Mouse (Mus musculus) olfactory bulb, adult 2 months (tissue): Measurements from ENCODE around the gene Il10rb. TPM values are rescaled to one million over a fixed set of nuclear protein-coding genes. Genes with fewer than 3 reads are reported as not detected.

Source experiments
- H3K27ac ChIP-seq: fragments of 200-500 bp; 2 replicates; pipeline ENCODE4 v1.5.1; 2012; ENCODE audit warnings: low read depth, low read length; ENCODE audit not compliant: insufficient read depth
- H3K4me1 ChIP-seq: fragments of 200-500 bp; 2 replicates; pipeline ENCODE4 v1.6.1; 2012; ENCODE audit warnings: low read length; ENCODE audit not compliant: control insufficient read depth, insufficient read depth
- H3K4me3 ChIP-seq: fragments of 200-500 bp; 2 replicates; pipeline ENCODE4 v1.5.1; 2012; ENCODE audit warnings: mild to moderate bottlenecking, low read depth, low read length, moderate library complexity; ENCODE audit not compliant: insufficient read depth
- CTCF ChIP-seq: fragments of 200-500 bp; IDR thresholded peaks from 2 replicates; pipeline ENCODE4 v1.5.1; 2012; ENCODE audit warnings: low read depth, mild to moderate bottlenecking, low read length, moderate library complexity; ENCODE audit not compliant: insufficient read depth
- POLR2A ChIP-seq: fragments of 200-500 bp; IDR thresholded peaks from 2 replicates; pipeline ENCODE4 v1.6.1; 2012; ENCODE audit warnings: mild to moderate bottlenecking, low read depth, low read length, moderate library complexity; ENCODE audit not compliant: insufficient read depth
- WGBS: fragments of 180-500 bp; shearing (Covaris S2); methylation state at CpG from one replicate; pipeline ENCODE4 v1.1.7; 2018; 5-methylcytosine and 5-hydroxymethylcytosine counted together
- polyA plus RNA-seq: library from polyadenylated mRNA; stranded (reverse); fragments of >200 nt; gene quantifications from 2 replicates; pipeline ENCODE4 v1.2.4, GENCODE M21; 2012; ENCODE audit warnings: low replicate concordance; ENCODE audit not compliant: missing spikeins, insufficient read depth, insufficient read length

Il10rb gene
- polyA plus RNA-seq, 1 experiment, result not detected

DNA sequence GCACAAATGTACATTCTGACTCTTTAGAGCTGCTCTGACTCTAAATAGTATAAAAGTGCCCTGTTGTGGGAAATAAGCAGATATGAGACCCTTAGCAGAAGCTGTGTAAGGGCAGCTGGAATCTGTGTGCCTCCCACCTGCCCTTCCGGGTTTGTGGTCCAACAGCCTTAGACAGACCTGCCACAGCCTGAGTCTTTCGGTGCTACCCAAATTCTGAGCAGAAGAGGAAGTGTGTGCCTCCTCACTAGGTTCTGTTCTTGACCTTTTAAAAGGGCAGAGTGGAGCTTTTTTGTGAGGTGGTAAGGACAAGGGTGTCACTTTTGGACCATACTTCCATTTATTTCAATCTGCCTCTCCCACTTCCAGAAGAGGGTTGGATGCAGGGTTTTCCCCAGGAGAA, 46.0 kb downstream of the Il10rb start:
- TF ChIP-seq POLR2A (no peak), CTCF (no peak)
- WGBS, result 80% methylated on average over 2 of the region's 2 CpGs
- Histone ChIP-seq H3K27ac (no peak overlapping the region), H3K4me3 (no peak overlapping the region), H3K4me1 (no peaks in the 10 kb centered on the region)

DNA sequence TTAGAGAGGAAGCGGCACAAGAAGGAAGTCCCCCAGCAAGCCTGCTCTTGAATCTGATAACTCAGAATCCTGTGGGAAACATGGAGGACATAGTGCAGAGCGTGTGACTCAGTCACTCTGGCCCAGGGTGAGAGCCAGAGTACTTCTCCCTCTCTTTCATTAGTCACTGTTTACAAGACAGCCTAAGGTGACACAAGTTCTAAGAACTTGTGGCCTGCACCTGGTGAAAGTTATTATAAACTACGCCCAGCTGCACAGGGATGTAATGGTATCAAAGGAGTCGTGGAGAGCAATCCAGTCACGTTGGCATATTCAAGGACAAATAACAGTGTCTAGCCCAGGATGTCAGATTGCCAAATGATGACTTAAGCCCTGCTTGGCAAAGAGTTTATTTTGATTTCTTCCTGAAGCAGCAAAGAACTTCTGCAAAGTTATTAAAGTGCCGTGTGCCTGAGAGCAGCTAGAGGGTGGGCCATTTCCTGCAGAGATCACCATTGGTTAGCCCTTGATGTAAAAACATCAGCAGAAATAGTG, 46.5 kb downstream of the Il10rb start:
- Histone ChIP-seq H3K4me3 (no peak overlapping the region), H3K27ac (no peak overlapping the region), H3K4me1 (no peaks in the 10 kb centered on the region)
- WGBS, result 59% methylated on average over 6 of the region's 6 CpGs
- TF ChIP-seq POLR2A (no peak), CTCF (no peak)

DNA sequence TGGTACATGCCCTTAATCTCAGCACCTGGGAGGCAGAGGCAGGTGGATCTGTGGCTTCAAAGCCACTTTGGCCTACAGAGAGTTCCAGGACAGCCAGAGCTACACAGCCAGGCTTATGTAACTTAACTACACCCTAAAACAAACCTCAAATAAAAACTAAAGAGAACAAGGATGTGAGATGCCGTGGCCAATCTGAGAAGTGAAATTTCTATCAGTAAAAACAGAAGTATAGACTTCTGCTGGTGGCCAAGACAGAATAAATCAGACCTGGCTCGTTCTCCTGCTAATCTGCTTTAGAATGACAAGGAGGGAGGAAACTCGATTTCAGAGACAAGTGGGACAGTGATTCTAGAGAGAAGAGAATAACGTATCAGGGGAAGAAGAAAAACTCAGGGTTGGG, 49.9 kb downstream of the Il10rb start:
- 77% methylated on average over 4 of the region's 4 CpGs for whole genome bisulfite sequencing
- TF ChIP-seq POLR2A, result no peak
- no peak for TF ChIP-seq CTCF
- Histone ChIP-seq H3K27ac (no peak overlapping the region), H3K4me1 (no peaks in the 10 kb centered on the region), H3K4me3 (no peak overlapping the region)

DNA sequence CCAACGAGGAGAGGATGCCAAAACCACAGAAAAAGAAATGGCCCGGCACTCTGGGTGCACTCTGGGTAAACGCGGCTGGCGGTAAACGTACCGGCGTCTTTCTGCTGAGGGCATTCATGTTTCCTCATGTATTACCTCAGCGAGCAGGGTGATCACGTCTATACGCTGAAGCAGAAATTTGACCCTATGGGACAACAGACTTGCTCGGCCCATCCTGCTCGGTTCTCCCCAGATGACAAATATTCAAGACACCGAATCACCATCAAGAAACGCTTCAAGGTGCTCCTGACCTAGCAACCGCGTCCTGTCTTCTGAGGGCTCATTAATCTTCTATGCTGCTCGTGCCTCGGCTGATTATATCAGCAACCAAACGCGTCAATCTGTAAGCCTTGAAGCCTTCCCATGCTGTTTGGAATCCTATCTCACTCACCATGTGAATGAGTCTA, 52.4 kb downstream of the Il10rb start:
- TF ChIP-seq POLR2A, result no peak
- no peak for TF ChIP-seq CTCF
- WGBS, result 78% methylated on average over 21 of the region's 21 CpGs

DNA sequence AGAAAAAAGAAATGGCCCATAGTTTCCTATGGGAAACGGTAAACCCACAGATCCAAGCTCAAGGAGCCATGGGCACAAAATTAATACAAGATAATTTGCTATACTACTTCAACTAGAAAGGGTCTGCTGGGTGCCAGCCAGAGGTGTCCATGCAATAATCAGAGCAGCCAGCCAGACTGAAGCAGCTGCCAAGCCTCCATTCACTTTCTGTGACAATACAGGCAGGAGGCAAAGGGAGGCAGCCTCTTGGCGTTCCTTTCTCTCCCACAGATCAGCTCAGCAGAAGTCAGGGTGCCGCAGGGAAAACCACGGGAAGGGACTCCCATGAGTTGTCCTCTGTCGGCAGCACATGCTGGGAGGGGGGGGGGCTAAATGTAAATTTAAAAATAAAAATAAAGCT, 53.0 kb downstream of the Il10rb start:
- no peak for TF ChIP-seq POLR2A
- no peak for TF ChIP-seq CTCF
- 21% methylated on average over 5 of the region's 5 CpGs for WGBS
- Histone ChIP-seq H3K4me1 (no peaks in the 10 kb centered on the region), H3K4me3 (no peak overlapping the region), H3K27ac (no peak overlapping the region)

More for the DNA sequence above, 52.4 kb downstream of the Il10rb start:
- Histone ChIP-seq H3K4me1 (no peaks in the 10 kb centered on the region), H3K4me3 (no peak overlapping the region), H3K27ac (no peak overlapping the region)

DNA sequence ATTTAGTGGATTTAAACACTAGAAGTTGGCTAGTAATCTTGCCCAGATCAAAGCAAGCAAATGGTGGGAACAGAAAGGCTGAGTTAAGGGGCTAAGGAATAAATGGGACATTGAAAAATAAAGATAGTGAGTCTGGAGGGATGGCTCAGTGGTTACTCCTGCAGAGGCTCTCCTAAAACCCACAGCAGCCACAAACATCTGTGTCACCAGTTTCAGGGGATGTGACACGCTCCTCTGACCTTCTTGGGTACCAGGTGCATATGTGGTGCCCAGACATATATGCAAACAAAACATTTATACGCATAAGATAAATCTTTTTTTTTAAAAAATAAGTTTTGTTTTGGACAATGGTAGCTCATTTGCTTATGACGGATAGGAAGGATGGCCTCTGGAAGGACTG, 53.4 kb downstream of the Il10rb start:
- Histone ChIP-seq H3K4me1 (no peaks in the 10 kb centered on the region), H3K27ac (no peak overlapping the region), H3K4me3 (no peak overlapping the region)
- WGBS, result 93% methylated on average over 3 of the region's 3 CpGs
- no peak for TF ChIP-seq POLR2A
- no peak for TF ChIP-seq CTCF

DNA sequence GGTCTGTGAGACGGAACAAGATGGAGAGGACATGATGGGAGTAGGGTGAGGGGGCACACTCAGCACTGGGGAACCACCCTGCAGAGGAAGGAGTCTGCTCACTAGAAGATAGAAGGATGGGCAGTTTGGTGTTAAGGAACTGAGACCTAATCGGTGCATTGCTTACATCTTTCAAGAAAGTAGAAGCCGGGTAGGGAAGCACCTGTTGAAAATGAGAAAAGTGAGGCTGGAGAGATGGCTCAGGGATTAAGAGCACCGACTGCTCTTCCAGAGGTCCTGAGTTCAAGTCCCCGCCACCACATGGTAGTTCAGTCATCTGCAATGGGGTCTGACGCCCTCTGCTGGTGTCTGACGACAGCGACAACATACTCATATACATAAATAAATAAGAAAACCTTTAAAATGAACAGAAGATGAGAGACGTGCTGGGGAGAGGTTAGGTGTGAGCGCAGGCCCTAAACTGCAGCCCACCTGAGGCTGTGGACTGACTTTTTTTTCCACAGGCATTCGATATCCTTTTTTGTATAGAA, 53.9 kb downstream of the Il10rb start:
- no peak overlapping the region for H3K4me3 ChIP-seq
- TF ChIP-seq CTCF (no peak), POLR2A (no peak)
- no peaks in the 10 kb centered on the region for H3K4me1 ChIP-seq
- 80% methylated on average over 11 of the region's 11 CpGs for WGBS
- H3K27ac ChIP-seq, result no peak overlapping the region

DNA sequence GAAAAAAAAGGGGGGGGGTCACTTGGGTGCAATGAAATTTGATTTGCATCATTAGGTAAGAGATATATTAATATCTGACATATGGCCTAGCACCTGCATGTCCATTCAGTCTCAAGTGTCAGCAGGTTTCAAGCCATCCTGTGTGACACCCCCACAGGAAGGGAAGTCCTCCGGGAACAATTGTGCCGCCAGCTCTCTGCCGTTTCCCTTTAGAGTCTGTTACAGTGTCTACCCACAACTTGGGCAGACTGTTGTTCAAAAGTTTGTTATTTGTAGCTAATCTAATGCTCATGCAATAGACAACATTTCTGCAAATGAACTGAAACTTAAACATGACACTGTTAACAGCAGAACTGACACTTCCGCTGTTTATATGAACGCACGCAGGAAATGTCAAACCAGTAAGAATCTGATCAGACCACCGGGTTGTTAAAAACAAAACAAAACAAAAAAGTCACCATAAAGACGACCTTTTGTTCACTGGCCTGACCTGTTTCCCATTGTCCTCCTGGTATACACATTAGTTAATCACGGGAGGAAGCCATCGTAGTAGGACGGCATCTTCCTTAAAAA, 55.2 kb downstream of the Il10rb start:
- Histone ChIP-seq H3K4me3 (no peak overlapping the region), H3K27ac (no peak overlapping the region), H3K4me1 (peaks cover 6% of the 10 kb centered on the region; the same call in 1 of the 2 replicates)
- TF ChIP-seq CTCF (no peak), POLR2A (no peak)
- 73% methylated on average over 11 of the region's 11 CpGs for WGBS

DNA sequence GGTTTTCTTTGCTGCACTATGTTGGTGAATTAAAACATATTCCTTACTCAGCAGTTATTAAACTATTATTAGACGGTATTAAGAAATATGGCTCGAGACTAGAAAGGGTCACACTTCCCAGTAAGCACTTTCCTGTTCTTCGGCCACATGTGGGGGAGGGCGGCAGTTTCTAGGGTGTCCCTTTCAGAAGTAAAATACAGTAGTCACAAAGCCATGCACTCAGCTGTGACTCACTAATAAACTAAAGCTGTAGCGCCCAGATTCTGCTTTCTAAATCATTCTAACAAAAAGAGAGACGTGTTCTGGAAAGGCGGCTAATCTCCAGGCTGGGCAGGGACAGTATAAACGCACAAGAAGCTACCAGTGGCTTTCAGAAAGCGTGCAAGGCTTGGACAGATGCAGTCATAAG, 55.8 kb downstream of the Il10rb start:
- H3K27ac ChIP-seq, result no peak overlapping the region
- no peak overlapping the region for H3K4me3 ChIP-seq
- H3K4me1 ChIP-seq, result peaks cover 10% of the 10 kb centered on the region; the same call in 1 of the 2 replicates
- WGBS, result 54% methylated on average over 9 of the region's 9 CpGs
- TF ChIP-seq CTCF (no peak), POLR2A (no peak)

DNA sequence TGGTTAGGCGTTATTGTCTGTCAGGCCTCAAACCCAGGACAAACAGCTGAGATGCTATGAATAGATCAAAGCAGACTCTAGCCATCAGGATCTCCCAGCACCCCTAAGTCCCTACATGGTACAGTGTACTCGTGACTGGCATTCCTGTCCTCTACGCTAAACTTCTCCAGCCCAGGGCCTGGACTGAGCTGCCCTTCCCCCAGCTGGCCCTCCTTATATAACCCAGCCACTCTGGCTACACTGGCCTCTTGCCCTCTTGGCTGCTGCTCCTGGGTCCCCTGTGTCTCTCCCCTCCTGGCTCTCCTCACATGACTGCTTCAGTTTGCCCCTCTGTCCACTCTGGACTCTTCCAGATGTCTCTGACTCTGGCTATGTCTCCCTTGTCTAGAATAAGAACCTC, 56.7 kb downstream of the Il10rb start:
- 84% methylated on average over 3 of the region's 3 CpGs for WGBS
- TF ChIP-seq POLR2A (no peak), CTCF (no peak)
- Histone ChIP-seq H3K4me3 (no peak overlapping the region), H3K27ac (no peak overlapping the region), H3K4me1 (peaks cover 10% of the 10 kb centered on the region; the same call in 1 of the 2 replicates)
